Mouse (Mus musculus) hindbrain, embryonic 10.5 days (tissue): ENCODE data around the gene Arhgef6. TPM values are rescaled to one million over a fixed set of nuclear protein-coding genes. Genes with fewer than 3 reads are reported as not detected.

ENCODE experiments used
- DNase-seq: peaks from one replicate; pipeline ENCODE4 v3.0.0-alpha.2; 2017; ENCODE audit warnings: low spot score
- H3K27ac ChIP-seq: fragments of 300-500 bp; sonication (generic); 2 replicates; pipeline ENCODE4 v1.5.1; 2016; ENCODE audit warnings: mild to moderate bottlenecking, moderate library complexity
- H3K27me3 ChIP-seq: fragments of 300-500 bp; sonication (generic); 2 replicates; pipeline ENCODE4 v1.6.1; 2016; ENCODE audit warnings: mild to moderate bottlenecking; ENCODE audit not compliant: poor library complexity, insufficient read depth, severe bottlenecking
- H3K36me3 ChIP-seq: fragments of 300-500 bp; sonication (generic); 2 replicates; pipeline ENCODE4 v1.6.1; 2016; ENCODE audit warnings: mild to moderate bottlenecking, moderate library complexity
- H3K4me1 ChIP-seq: fragments of 300-500 bp; sonication (generic); replicated peaks from 2 replicates; pipeline ENCODE4 v1.6.1; 2016; ENCODE audit warnings: mild to moderate bottlenecking
- H3K4me3 ChIP-seq: fragments of 300-500 bp; sonication (generic); 2 replicates; pipeline ENCODE4 v1.5.1; 2016; ENCODE audit warnings: mild to moderate bottlenecking, moderate library complexity
- H3K9me3 ChIP-seq: fragments of 300-500 bp; sonication (generic); 2 replicates; pipeline ENCODE4 v1.6.1; 2016; ENCODE audit warnings: mild to moderate bottlenecking, moderate library complexity
- WGBS: fragments of 180-500 bp; shearing (Covaris S2); methylation state at CpG from one replicate; pipeline ENCODE4 v1.1.7; 2016; 5-methylcytosine and 5-hydroxymethylcytosine counted together
- polyA plus RNA-seq: library from polyadenylated mRNA; unstranded; fragments of >200 nt; fragmentation: Nextera tagmentation; extraction: Ambion mirVana; gene quantifications from 2 replicates; pipeline ENCODE4 v1.2.1, GENCODE M21; 2016

Arhgef6 gene
- polyA plus RNA-seq, 1 experiment from 2014 or later = 4.2 TPM

DNA sequence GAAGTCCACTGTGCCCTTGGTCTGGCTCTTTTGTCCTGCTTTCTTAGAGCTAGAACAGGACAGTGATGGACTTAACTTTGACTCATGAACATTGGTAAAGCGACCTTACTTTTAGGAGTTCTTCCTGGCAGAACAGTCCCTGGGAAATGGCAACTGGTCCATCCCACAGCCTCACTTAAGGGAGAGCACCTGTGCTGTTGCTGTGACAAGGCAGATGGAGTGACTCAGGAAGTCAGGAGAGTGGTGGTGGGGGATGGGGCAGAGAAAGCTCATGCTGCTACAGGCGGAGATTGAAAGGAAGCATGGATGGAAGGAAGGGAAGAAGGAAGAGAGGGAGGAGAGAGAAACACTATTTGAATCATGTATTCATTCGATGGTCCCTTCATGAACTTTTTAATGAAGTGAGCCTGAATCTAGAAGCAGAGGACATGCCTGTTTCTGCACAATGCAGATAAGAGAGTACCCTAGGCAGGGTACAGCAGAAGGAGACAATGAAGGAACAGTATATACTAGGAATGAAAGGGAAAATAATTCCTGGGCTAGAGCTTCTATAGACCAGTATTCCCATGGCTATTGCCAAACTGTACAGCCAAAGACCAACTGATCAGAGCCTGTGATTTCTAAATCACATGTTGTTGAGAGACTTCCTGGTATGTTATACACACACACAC lies 10.7 kb downstream of the Arhgef6 start:
- H3K36me3 ChIP-seq = no peaks in the 10 kb centered on the region
- no peak overlapping the region for H3K4me3 ChIP-seq
- WGBS = 79% methylated on average over 3 of the region's 3 CpGs
- H3K9me3 ChIP-seq = no peaks in the 10 kb centered on the region
- DNase-seq = no peak
- H3K27me3 ChIP-seq = peaks cover 10% of the 10 kb centered on the region
- no peak overlapping the region for H3K27ac ChIP-seq
- H3K4me1 ChIP-seq = no peaks in the 10 kb centered on the region; the same call in 1 of the 2 replicates

DNA sequence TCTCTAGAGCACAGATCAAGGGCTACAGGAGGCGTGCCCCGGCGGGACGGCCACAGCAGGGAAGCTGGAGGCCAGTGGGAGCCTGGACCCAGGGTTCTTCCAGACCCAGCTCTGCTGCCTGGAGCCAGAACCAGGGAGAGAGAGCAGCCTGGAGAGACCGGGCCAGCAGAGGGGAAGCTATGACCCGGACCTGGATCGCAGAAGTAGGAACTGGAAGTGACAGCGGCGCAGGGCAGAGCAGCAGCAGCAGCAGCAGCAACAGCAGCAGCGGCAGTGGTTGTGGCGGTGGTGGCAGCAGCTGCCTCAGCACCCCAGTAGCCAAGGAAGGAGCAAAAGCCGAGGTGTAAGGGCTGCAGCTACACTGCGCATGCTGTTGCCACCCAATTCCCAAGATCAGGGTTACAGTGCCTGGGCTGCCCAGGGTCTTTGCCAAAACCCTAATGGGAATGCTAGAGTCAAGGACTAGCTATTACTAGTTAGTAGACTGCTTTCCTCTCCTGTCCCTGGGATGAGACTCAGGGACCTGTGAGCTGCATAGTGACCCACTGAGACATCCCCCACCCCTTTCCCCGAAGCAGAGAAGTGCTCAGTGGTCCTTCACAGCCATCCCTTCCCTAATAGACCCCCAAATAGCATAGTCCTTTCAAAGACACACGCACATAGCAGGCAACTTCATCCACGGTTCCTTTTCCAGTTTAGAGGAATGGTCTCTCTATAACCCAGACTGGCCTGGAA lies 11.9 kb downstream of the Arhgef6 start:
- peak overlapping the region; percentile 47; the same call in 1 of the 2 replicates for H3K27ac ChIP-seq

DNA sequence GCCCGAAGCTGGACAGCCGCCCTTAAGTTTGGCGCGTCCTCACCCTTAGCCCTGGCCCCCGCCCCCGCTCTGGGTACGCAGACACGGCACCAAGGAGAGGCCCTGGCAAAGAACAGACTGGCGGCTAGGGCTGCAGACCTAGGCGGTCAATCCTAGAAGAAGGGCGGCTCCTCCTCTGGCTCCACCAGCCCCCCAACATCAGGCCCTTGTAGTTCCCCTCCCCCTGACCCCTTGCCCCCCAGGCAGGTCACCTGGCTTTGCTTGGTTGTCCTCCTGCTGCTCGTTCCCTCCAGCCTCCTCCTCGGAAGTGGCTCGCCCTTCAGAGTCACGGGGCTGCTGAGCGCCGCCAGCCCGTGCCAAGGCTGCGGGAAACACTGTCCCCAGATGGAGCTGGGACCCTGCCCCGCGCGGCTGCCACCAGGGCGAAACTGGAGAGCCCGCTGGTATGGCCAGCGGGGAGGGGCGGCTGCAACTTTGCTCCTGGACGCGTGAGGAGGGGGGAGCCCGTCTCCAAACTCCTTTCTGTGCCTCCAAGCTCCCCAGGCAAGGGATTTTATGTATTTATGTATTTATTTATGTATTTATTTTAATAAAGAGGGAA lies 12.6 kb downstream of the Arhgef6 start:
- H3K9me3 ChIP-seq = no peaks in the 10 kb centered on the region
- H3K4me3 ChIP-seq = peak overlapping the region; percentile 58
- H3K27ac ChIP-seq = peak overlapping the region; percentile 47; the same call in 1 of the 2 replicates
- no peaks in the 10 kb centered on the region; the same call in 1 of the 2 replicates for H3K4me1 ChIP-seq
- H3K27me3 ChIP-seq = peaks cover 10% of the 10 kb centered on the region
- H3K36me3 ChIP-seq = no peaks in the 10 kb centered on the region
- peak; percentile 18 for DNase-seq
- WGBS = 18% methylated on average over 29 of the region's 29 CpGs

More for the DNA sequence above, 11.9 kb downstream of the Arhgef6 start:
- Histone ChIP-seq H3K27me3 (peaks cover 10% of the 10 kb centered on the region), H3K4me3 (peak overlapping the region; percentile 58), H3K36me3 (no peaks in the 10 kb centered on the region), H3K4me1 (no peaks in the 10 kb centered on the region; the same call in 1 of the 2 replicates), H3K9me3 (no peaks in the 10 kb centered on the region)
- peak; percentile 31 for DNase-seq
- 35% methylated on average over 16 of the region's 16 CpGs for WGBS

DNA sequence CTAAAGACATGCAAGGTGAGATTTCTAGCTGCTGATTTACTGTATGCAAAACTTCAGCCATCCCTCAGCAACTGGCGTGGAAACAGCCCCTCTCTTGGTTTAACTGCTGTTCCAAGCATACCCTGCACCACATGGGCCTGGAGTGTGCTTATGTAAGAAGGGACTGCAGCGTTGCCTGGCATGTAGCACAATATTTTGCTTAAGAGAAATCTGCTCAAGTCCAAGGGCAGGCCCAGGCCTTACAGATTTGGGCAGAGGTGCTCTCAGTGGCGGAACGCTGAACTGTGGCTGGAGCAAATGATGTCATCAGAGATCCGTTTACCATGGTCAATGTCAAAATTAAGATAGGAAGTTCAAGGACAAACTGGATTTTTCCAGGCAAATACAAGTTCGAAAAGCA lies 13.6 kb downstream of the Arhgef6 start:
- Histone ChIP-seq H3K36me3 (no peaks in the 10 kb centered on the region), H3K27ac (no peak overlapping the region), H3K27me3 (peaks cover 10% of the 10 kb centered on the region), H3K4me1 (no peaks in the 10 kb centered on the region; the same call in 1 of the 2 replicates), H3K9me3 (no peaks in the 10 kb centered on the region), H3K4me3 (no peak overlapping the region)
- DNase-seq = no peak
- WGBS = 78% methylated on average over 6 of the region's 6 CpGs

DNA sequence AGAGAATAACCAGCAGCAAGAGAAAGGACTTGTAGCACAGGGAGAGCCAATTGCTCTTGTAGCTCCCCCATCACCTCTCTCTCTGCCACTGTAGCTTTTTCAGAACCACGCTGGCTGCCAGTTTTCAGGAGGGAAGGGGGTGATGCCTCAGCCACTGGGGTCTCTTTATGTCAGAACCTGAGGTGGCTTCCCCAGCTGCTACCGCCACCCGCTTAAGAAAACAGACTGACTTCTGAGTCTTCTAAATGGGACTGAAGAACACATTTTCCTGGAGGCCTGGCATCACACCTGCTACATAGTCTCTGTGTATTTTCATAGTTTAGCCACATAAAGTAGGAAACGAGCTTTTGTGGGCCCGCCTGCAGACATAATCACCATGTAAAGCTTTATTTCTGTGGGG lies 26.5 kb downstream of the Arhgef6 start:
- Histone ChIP-seq H3K27ac (no peak overlapping the region), H3K9me3 (no peaks in the 10 kb centered on the region), H3K27me3 (no peaks in the 10 kb centered on the region), H3K36me3 (no peaks in the 10 kb centered on the region), H3K4me1 (no peaks in the 10 kb centered on the region), H3K4me3 (no peak overlapping the region)
- DNase-seq = no peak
- WGBS = 85% methylated on average over 5 of the region's 5 CpGs

DNA sequence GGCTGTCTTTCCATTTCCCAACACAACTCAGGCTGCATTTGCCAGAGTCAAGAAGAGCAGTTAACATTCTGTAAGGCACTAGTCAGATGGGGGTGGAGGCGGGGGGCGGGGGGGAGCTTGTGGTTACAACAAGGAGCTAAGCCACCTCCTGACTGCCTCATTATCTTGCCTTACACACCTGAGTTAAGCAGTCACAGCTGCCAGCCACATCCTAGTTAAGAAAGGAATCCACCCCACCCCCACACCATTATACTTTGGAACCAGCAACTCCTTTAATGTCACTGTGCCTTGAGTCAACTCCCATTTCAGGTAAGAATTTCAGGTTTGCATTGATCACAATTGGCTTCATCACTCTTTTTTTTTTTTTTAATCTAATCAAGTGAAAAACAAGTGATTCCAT lies 28.5 kb downstream of the Arhgef6 start:
- DNase-seq = no peak
- Histone ChIP-seq H3K36me3 (no peaks in the 10 kb centered on the region), H3K27ac (no peak overlapping the region), H3K9me3 (no peaks in the 10 kb centered on the region), H3K4me3 (no peak overlapping the region), H3K4me1 (no peaks in the 10 kb centered on the region), H3K27me3 (no peaks in the 10 kb centered on the region)
- WGBS = 51% methylated on average over 2 of the region's 2 CpGs

DNA sequence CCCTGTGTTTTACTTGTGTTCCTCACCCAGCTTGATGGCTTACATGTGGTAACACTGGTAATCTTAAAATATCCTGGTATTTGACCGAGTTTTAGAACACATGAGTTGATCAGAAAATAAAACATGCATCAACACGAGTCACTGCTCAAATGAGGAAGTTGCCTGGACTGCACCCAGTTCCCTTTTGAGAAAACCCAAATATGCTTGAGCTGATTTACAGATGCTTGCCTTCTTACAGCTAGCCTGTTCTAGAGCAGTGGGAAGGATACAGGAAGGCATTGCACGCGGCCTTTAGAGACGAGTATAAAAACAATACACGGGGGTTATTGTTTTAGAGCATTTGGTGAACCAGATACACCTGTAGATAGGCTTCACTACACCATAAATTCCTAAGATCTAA lies 31.8 kb downstream of the Arhgef6 start:
- DNase-seq = no peak
- Histone ChIP-seq H3K9me3 (no peaks in the 10 kb centered on the region), H3K27ac (no peak overlapping the region), H3K4me1 (no peaks in the 10 kb centered on the region), H3K4me3 (no peak overlapping the region), H3K27me3 (no peaks in the 10 kb centered on the region), H3K36me3 (no peaks in the 10 kb centered on the region)
- WGBS = 79% methylated on average over 6 of the region's 6 CpGs

DNA sequence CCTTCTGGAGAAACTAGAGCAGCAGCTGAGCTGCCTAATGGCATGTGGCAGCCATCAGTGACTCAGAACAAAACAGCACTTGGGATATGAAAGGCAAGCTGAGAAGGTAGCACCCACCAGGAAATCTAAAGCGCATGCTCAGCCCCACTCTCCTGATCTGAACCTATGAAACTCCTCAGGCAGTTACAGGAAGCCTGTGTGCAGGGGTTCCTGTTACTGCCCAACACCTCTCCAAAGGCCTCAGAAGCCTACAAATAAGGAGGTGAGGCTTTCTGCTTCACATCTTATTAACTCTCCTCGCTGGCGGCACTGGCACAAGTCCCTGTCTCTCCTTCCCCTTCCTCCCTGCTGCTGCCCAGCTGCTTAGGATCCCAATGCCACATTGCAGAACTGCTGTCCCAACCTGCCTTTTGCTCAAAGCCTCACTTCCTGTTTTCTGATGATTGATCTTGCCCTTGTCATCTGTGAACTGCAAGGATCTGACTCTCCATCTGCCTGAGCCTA lies 33.7 kb downstream of the Arhgef6 start:
- Histone ChIP-seq H3K27me3 (no peaks in the 10 kb centered on the region), H3K27ac (no peak overlapping the region), H3K36me3 (no peaks in the 10 kb centered on the region), H3K4me1 (no peaks in the 10 kb centered on the region), H3K4me3 (no peak overlapping the region), H3K9me3 (no peaks in the 10 kb centered on the region)
- 75% methylated on average over 3 of the region's 3 CpGs for WGBS
- DNase-seq = no peak

DNA sequence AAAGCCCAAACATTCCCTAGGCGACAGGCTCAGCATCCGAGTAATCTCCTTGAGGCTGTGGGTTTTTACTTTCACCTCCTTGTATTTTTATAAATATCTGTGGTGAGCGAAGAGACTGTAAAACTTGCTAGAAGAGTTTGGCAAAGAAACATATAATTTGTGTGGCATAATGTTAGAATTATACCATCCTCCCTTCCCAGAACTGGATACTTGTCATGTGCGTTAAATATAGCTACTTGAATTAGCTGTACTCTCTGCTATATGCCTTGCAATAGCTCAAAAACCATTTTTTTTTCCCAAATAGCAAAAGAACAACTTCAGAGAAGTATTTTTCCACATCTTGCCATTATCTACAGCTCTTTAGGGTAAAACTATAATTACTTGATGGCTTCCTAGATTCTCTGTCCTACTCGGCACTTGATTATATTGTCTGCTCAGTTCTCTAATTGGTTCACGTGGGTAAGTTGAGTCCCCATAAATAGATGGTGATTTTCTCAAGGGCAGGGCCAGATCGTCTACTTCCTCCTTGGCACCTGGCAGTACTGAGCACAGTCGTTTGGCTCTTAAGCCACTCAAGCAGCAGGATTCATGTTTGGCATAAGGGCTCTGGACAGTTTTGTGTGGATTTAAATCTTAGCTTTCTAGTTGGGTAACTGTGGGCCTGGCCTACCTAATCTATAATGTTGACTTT lies 35.2 kb downstream of the Arhgef6 start:
- Histone ChIP-seq H3K27ac (no peak overlapping the region), H3K36me3 (no peaks in the 10 kb centered on the region), H3K9me3 (no peaks in the 10 kb centered on the region), H3K4me3 (no peak overlapping the region), H3K27me3 (no peaks in the 10 kb centered on the region), H3K4me1 (no peaks in the 10 kb centered on the region)
- 85% methylated on average over 8 of the region's 8 CpGs for WGBS
- DNase-seq = no peak

DNA sequence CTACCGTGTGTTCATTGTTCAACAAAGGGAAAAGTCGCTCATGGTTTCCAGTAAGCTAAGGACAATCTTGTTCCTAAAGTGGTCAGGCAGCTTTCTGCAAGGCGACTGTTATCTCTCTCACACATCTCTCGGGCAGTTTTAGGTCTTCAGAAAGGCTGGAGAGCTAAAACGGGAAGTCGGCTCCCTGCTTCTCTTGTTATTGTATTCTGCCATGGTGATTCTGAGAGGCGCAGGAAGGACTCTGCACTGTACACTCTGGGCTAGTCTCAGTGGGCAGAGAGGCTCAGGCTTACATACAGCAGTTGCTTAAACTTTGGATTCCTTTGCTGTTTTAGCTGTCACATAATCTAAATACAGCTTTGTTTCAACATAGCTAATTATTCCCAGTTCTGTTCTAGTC lies 39.6 kb downstream of the Arhgef6 start:
- H3K4me3 ChIP-seq = no peak overlapping the region
- WGBS = 75% methylated on average over 7 of the region's 7 CpGs
- no peak for DNase-seq
- H3K27ac ChIP-seq = no peak overlapping the region
- H3K27me3 ChIP-seq = no peaks in the 10 kb centered on the region
- no peaks in the 10 kb centered on the region for H3K36me3 ChIP-seq
- H3K9me3 ChIP-seq = no peaks in the 10 kb centered on the region
- no peaks in the 10 kb centered on the region for H3K4me1 ChIP-seq

DNA sequence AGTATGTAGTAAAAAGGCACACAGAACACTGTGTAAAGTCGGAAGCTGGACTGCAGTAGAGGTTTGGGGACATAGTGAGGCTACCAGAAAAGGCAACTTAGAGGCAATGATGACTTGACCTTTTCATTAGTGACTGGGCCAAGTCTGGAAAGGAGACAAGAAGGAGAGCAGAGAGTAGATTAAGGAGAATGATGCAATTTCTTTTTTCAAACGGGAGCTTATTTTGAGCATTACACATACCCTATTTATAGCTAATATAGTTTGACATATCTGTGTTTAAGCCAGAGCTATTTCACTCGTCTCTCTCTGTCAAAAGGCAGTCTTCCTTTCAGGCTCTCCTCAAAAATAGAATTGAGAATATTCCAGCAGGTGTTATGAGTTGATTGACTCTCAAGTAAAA lies 50.1 kb downstream of the Arhgef6 start:
- Histone ChIP-seq H3K4me1 (no peaks in the 10 kb centered on the region), H3K4me3 (no peak overlapping the region), H3K36me3 (no peaks in the 10 kb centered on the region), H3K27me3 (no peaks in the 10 kb centered on the region), H3K27ac (no peak overlapping the region), H3K9me3 (no peaks in the 10 kb centered on the region)
- DNase-seq = no peak
- 80% methylated on average over 3 of the region's 3 CpGs for WGBS

DNA sequence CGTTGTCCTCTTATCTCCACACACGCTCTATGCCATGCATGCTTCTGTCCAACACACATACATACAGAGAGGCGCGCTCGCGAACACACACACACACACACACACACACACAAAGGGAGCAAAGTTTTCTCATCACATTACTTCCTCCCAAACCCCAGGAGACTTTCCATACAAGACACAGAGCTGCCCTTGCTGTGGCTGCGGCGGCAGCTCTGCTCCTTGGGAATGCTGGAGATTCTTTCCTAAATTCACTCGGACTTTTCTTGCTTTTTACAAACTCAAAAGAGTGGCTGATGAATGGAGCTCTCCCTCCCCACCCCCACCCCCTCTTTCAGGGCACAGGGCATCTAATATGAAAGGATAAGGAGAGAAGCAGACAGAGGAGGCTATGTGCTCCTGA lies 52.2 kb downstream of the Arhgef6 start:
- Histone ChIP-seq H3K27ac (peak overlapping the region; percentile 50), H3K4me3 (no peak overlapping the region), H3K9me3 (no peaks in the 10 kb centered on the region), H3K4me1 (no peaks in the 10 kb centered on the region), H3K27me3 (no peaks in the 10 kb centered on the region), H3K36me3 (no peaks in the 10 kb centered on the region)
- 58% methylated on average over 9 of the region's 9 CpGs for WGBS
- peak; percentile 6 for DNase-seq
